Mouse (Mus musculus) hindbrain, embryonic 11.5 days (tissue): ENCODE results near the gene A830031A19Rik. TPM values are rescaled to one million over a fixed set of nuclear protein-coding genes. Genes with fewer than 3 reads are reported as not detected.

Experiments used
- ATAC-seq: fragments of 200-750 bp; cut with Nextera tagmentation; 2 replicates; pipeline ENCODE4 v1.8.0; 2017; ENCODE audit warnings: mild to moderate bottlenecking, moderate TSS enrichment, moderate library complexity; ENCODE audit not compliant: low FRiP score
- DNase-seq: peaks from one replicate; pipeline ENCODE4 v3.0.0-alpha.2; 2015; ENCODE audit warnings: low spot score
- H3K27ac ChIP-seq: fragments of 300-500 bp; sonication (generic); 2 replicates; pipeline ENCODE4 v1.5.1; 2014; ENCODE audit warnings: mild to moderate bottlenecking, low read depth, low read length
- H3K27me3 ChIP-seq: fragments of 300-500 bp; sonication (generic); 2 replicates; pipeline ENCODE4 v1.6.1; 2014; ENCODE audit warnings: mild to moderate bottlenecking, low read length, moderate library complexity, mixed read lengths; ENCODE audit not compliant: control insufficient read depth, insufficient read depth
- H3K36me3 ChIP-seq: fragments of 300-500 bp; sonication (generic); 2 replicates; pipeline ENCODE4 v1.6.1; 2014; ENCODE audit warnings: mild to moderate bottlenecking, low read length, moderate library complexity, mixed read lengths; ENCODE audit not compliant: control insufficient read depth, insufficient read depth
- H3K4me1 ChIP-seq: fragments of 300-500 bp; sonication (generic); replicated peaks from 2 replicates; pipeline ENCODE4 v1.6.1; 2014; ENCODE audit warnings: low read length, mixed read lengths; ENCODE audit not compliant: control insufficient read depth, insufficient read depth
- H3K4me2 ChIP-seq: fragments of 300-500 bp; sonication (generic); replicated peaks from 2 replicates; pipeline ENCODE4 v1.6.1; 2014; ENCODE audit warnings: mild to moderate bottlenecking, low read depth, low read length
- H3K4me3 ChIP-seq: fragments of 300-500 bp; sonication (generic); 2 replicates; pipeline ENCODE4 v1.5.1; 2014; ENCODE audit warnings: low read depth, low read length
- H3K9ac ChIP-seq: fragments of 300-500 bp; sonication (generic); 2 replicates; pipeline ENCODE4 v1.6.1; 2014; ENCODE audit warnings: low read depth, low read length
- H3K9me3 ChIP-seq: fragments of 300-500 bp; sonication (generic); 2 replicates; pipeline ENCODE4 v1.6.1; 2016; ENCODE audit warnings: low read length; ENCODE audit not compliant: control insufficient read depth
- WGBS: fragments of 180-500 bp; shearing (Covaris S2); extraction: QIAGEN DNeasy Blood & Tissue Kit; methylation state at CpG from one replicate; pipeline ENCODE4 v1.1.7; 2014; 5-methylcytosine and 5-hydroxymethylcytosine counted together
- polyA plus RNA-seq: library from polyadenylated mRNA; unstranded; fragments of >200 nt; fragmentation: Nextera tagmentation; extraction: Ambion mirVana; gene quantifications from 2 replicates; pipeline ENCODE4 v1.2.1, GENCODE M21; 2014

A830031A19Rik gene
- polyA plus RNA-seq, 1 experiment from 2014 or later = not detected

DNA sequence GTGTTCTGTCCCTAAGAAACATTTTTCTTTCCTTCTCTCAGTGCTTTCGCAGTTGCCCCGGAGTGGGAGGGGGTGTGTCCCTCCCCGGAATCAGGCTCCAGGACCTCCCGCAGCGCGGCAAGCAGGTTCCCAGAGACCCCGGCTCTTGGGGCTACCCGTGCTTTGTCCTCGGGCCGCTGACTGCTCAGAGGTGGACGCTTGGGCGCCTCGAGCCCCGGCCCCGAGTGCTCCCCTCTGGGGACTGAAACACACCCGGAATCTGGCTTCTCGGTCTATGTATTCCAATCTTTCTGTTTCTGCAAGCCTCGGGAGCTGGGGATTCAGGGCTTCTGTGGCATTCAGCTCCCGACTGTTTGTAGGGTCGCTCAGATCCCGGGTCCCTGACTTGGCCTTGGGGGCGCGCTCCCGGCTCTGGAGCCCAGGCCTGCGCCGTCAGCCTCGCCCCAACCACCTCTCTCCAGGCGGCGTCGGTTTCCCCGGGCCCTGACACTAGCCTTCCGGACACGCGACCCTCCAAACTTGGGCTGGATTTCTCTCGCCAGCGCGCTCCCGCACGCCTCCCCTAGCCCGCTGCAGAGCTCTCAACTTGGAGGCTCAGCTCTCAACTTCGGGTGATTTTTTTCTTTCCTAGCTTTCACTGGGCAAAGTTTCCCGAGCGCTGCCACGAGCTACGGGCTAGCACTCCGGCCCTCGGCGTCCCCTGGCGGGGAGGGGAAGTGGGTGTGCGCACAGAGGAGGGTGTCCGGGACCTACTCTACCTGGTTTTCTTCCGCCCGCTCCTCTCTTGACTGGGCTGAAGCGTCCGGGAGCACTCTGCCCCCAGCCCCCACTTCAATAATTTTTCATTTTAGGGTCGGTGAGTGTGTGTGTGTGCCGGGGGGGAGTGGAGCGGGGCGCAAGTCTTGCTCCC lies 2.2 kb upstream of the A830031A19Rik start:
- Histone ChIP-seq H3K27me3 (no peaks in the 10 kb centered on the region), H3K9me3 (no peaks in the 10 kb centered on the region), H3K4me2 (peak overlapping the region; percentile 97), H3K4me1 (0 out of 2 replicates have a peak, but pooled peaks cover 2% of the 10 kb centered on the region), H3K27ac (peak overlapping the region; percentile 95), H3K9ac (peak overlapping the region; percentile 83), H3K36me3 (no peaks in the 10 kb centered on the region), H3K4me3 (peak overlapping the region; percentile 87)
- WGBS = under 1% methylated on average over 58 of the region's 59 CpGs
- ATAC-seq (peak; percentile 64), DNase-seq (peak; percentile 79)

- peak overlapping the region; percentile 87 for H3K4me3 ChIP-seq
- no peaks in the 10 kb centered on the region for H3K36me3 ChIP-seq
- no peaks in the 10 kb centered on the region for H3K27me3 ChIP-seq
- peak overlapping the region; percentile 97 for H3K4me2 ChIP-seq
- peak overlapping the region; percentile 83 for H3K9ac ChIP-seq
- H3K9me3 ChIP-seq = no peaks in the 10 kb centered on the region
- WGBS = under 1% methylated on average over 32 of the region's 32 CpGs
- peak; percentile 88 for DNase-seq
- H3K27ac ChIP-seq = peak overlapping the region; percentile 95
- peak; percentile 6; the same call in 1 of the 2 replicates for ATAC-seq
- 0 out of 2 replicates have a peak, but pooled peaks cover 2% of the 10 kb centered on the region for H3K4me1 ChIP-seq
These were observed 1.3 kb upstream of the A830031A19Rik start for GRCm38 (mm10) chr11:24076127-24076650.

DNA sequence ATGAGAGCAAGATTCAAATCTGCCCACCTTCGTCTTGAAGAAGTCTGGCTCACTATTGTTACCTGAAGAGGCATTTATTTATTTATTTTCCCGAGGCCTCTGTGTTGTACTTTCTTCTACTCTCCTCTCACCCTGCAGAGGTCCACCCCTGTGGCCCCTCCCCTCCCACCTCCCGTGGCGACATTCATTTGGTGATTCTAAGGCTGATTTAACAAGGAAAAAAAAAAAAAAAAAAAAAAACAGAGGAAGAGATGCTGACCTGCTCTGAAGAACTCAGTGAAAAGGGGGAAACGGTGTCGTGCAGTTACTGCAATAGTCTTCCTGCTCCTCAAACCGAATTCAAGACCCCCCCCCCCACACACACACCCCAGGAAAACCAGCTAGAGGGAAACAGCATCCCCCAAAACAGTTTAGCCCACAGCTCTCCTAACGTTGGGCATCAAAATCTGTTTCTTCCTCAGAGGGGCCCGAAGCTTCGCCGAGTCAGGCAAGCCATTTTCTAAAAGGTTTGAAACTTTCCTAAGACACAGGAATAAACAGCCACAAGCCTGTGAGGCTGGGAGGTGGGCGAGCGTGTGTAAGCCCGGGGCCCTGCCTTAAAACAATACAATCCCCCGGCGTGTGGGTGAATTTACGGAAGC lies 752 bp upstream of the A830031A19Rik start:
- peak overlapping the region; percentile 83 for H3K9ac ChIP-seq
- no peaks in the 10 kb centered on the region for H3K9me3 ChIP-seq
- peak overlapping the region; percentile 87 for H3K4me3 ChIP-seq
- H3K27me3 ChIP-seq = no peaks in the 10 kb centered on the region
- H3K4me1 ChIP-seq = 0 out of 2 replicates have a peak, but pooled peaks cover 2% of the 10 kb centered on the region
- H3K4me2 ChIP-seq = peak overlapping the region; percentile 97
- peak overlapping the region; percentile 95 for H3K27ac ChIP-seq
- DNase-seq (no peak), ATAC-seq (no peak)
- 0% methylated on average over 17 of the region's 17 CpGs for WGBS
- H3K36me3 ChIP-seq = no peaks in the 10 kb centered on the region

- ATAC-seq = no peak
- H3K27me3 ChIP-seq = no peaks in the 10 kb centered on the region
- peak; percentile 72 for DNase-seq
- peak overlapping the region; percentile 30 for H3K4me3 ChIP-seq
- 0 out of 2 replicates have a peak, but pooled peaks cover 2% of the 10 kb centered on the region for H3K4me1 ChIP-seq
- no peak overlapping the region for H3K27ac ChIP-seq
- 0% methylated on average over 18 of the region's 18 CpGs for WGBS
- H3K9ac ChIP-seq = no peak overlapping the region
- H3K36me3 ChIP-seq = no peaks in the 10 kb centered on the region
- peak overlapping the region; percentile 71 for H3K4me2 ChIP-seq
- no peaks in the 10 kb centered on the region for H3K9me3 ChIP-seq
These were observed 748 bp downstream of the A830031A19Rik start for GRCm38 (mm10) chr11:24074021-24074591.

- DNase-seq (peak; percentile 32), ATAC-seq (0 out of 2 replicates have a peak, but pooled peaks have one; percentile 12)
- Histone ChIP-seq H3K9ac (no peak overlapping the region), H3K36me3 (no peaks in the 10 kb centered on the region), H3K4me1 (peaks cover 6% of the 10 kb centered on the region), H3K9me3 (no peaks in the 10 kb centered on the region), H3K4me2 (no peak overlapping the region), H3K4me3 (no peak overlapping the region), H3K27ac (no peak overlapping the region), H3K27me3 (no peaks in the 10 kb centered on the region; the same call in 1 of the 2 replicates)
- 56% methylated on average over 4 of the region's 4 CpGs for WGBS
These were observed 9.5 kb downstream of the A830031A19Rik start for GRCm38 (mm10) chr11:24065313-24065712.

GRCm38 (mm10) chr11:24064221-24064620 lies 10.6 kb downstream of the A830031A19Rik start:
- no peak overlapping the region for H3K4me2 ChIP-seq
- peaks cover 6% of the 10 kb centered on the region for H3K4me1 ChIP-seq
- ATAC-seq = no peak
- H3K4me3 ChIP-seq = no peak overlapping the region
- 83% methylated on average over 6 of the region's 6 CpGs for WGBS
- no peak overlapping the region for H3K9ac ChIP-seq
- H3K27ac ChIP-seq = no peak overlapping the region
- no peaks in the 10 kb centered on the region; the same call in 1 of the 2 replicates for H3K27me3 ChIP-seq
- no peak for DNase-seq
- H3K9me3 ChIP-seq = no peaks in the 10 kb centered on the region
- no peaks in the 10 kb centered on the region for H3K36me3 ChIP-seq

DNA sequence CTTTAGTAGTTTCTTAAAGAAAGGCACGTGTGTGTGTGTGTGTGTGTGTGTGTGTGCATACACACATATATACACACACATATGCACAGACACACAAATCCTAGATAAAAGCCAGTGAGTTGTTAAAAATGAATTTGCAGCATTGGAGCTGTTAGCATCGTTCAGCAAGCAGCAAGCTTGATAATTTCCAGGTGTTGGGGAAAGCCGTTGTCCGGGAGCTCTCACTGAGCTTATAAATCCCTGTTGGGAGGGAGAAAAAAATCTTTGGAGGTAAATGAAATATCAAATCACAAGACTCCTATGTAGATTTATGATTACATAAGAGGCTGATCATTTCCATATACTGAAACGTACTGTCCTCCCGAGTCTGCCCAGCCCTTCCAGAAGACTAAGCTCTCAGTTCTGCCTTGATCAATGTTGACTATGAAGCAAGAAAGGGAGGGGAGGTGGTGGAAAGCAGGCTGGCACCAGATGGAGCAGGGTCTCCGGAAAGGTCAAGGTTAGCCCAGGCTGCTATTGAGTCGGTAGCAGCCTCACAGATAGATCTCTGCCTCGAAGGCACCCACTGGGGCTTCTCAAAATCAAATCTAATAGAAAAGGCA lies 12.3 kb downstream of the A830031A19Rik start:
- no peaks in the 10 kb centered on the region; the same call in 1 of the 2 replicates for H3K27me3 ChIP-seq
- no peak overlapping the region for H3K9ac ChIP-seq
- WGBS = 24% methylated on average over 9 of the region's 9 CpGs

GRCm38 (mm10) chr11:24061819-24062218 lies 13.0 kb downstream of the A830031A19Rik start:
- DNase-seq (peak; percentile 74), ATAC-seq (peak; percentile 83)
- Histone ChIP-seq H3K4me1 (peaks cover 6% of the 10 kb centered on the region), H3K36me3 (no peaks in the 10 kb centered on the region), H3K9me3 (no peaks in the 10 kb centered on the region), H3K27me3 (no peaks in the 10 kb centered on the region; the same call in 1 of the 2 replicates), H3K9ac (0 out of 2 replicates have a peak overlapping the region, but pooled peaks have one; percentile 41), H3K27ac (peak overlapping the region; percentile 62), H3K4me3 (peak overlapping the region; percentile 22), H3K4me2 (peak overlapping the region; percentile 51)
- WGBS = under 1% methylated on average over 14 of the region's 14 CpGs

More for the DNA sequence above, 12.3 kb downstream of the A830031A19Rik start:
- no peaks in the 10 kb centered on the region for H3K9me3 ChIP-seq
- H3K36me3 ChIP-seq = no peaks in the 10 kb centered on the region
- DNase-seq (peak; percentile 52), ATAC-seq (peak; percentile 68)
- no peak overlapping the region for H3K4me2 ChIP-seq
- peak overlapping the region; percentile 62 for H3K27ac ChIP-seq
- H3K4me1 ChIP-seq = peaks cover 6% of the 10 kb centered on the region
- H3K4me3 ChIP-seq = no peak overlapping the region
